Mouse (Mus musculus): ENCODE results near the gene Bcl11a.

- TF ChIP-seq CTCF (IDR thresholded peaks at IDR 0.05; ENCODE audit: low read depth, low read length) (no peak), GATA1 (IDR thresholded peaks at IDR 0.05; ENCODE audit: borderline replicate concordance, low read length) (no peak), POLR2AphosphoS5 (IDR thresholded peaks at IDR 0.05; ENCODE audit: insufficient replicate concordance, low read depth, low read length) (no peak), TAL1 (conservative IDR thresholded peaks at IDR 0.05; ENCODE audit: low read depth, low read length) (no peak)
These were observed 9.2 kb downstream of the Bcl11a start for GRCm38 (mm10) chr11:24087069-24087468.

Data from G1E (cell line).